Mouse (Mus musculus) neural tube, embryonic 14.5 days (tissue): ENCODE measurements around the gene Agps. TPM values are rescaled to one million over a fixed set of nuclear protein-coding genes. Genes with fewer than 3 reads are reported as not detected.
A peak's percentile ranks its signal among the peaks of the same experiment; 100 is the strongest.

Experiments used
- ATAC-seq: fragments of 200-750 bp; cut with Nextera tagmentation; 2 replicates; pipeline ENCODE4 v1.8.0; 2017; ENCODE audit warnings: low read depth, mild to moderate bottlenecking, moderate TSS enrichment, moderate library complexity
- H3K27ac ChIP-seq: fragments of 300-500 bp; sonication (generic); 2 replicates; pipeline ENCODE4 v1.5.1; 2014; ENCODE audit warnings: low read depth, mild to moderate bottlenecking, control low read depth, low read length, moderate library complexity, mixed read lengths
- H3K27me3 ChIP-seq: fragments of 300-500 bp; sonication (generic); 2 replicates; pipeline ENCODE4 v1.6.1; 2014; ENCODE audit warnings: low read length; ENCODE audit not compliant: control insufficient read depth, insufficient read depth
- H3K36me3 ChIP-seq: fragments of 300-500 bp; sonication (generic); 2 replicates; pipeline ENCODE4 v1.6.1; 2014; ENCODE audit warnings: low read length, mixed read lengths; ENCODE audit not compliant: control insufficient read depth, insufficient read depth
- H3K4me1 ChIP-seq: fragments of 300-500 bp; sonication (generic); 2 replicates; pipeline ENCODE4 v1.6.1; 2014; ENCODE audit warnings: low read length; ENCODE audit not compliant: control insufficient read depth, insufficient read depth
- H3K4me2 ChIP-seq: fragments of 300-500 bp; sonication (generic); 2 replicates; pipeline ENCODE4 v1.6.1; 2014; ENCODE audit warnings: mild to moderate bottlenecking, low read depth, low read length, control low read depth
- H3K4me3 ChIP-seq: fragments of 300-500 bp; sonication (generic); 2 replicates; pipeline ENCODE4 v1.5.1; 2014; ENCODE audit warnings: low read depth, low read length, control low read depth, mixed read lengths
- H3K9ac ChIP-seq: fragments of 300-500 bp; sonication (generic); replicated peaks from 2 replicates; pipeline ENCODE4 v1.6.1; 2014; ENCODE audit warnings: low read depth, mild to moderate bottlenecking, control low read depth, low read length, mixed read lengths
- H3K9me3 ChIP-seq: fragments of 300-500 bp; sonication (generic); 2 replicates; pipeline ENCODE4 v1.6.1; 2016; ENCODE audit warnings: low read length; ENCODE audit not compliant: control insufficient read depth
- WGBS: fragments of 180-500 bp; shearing (Covaris S2); extraction: QIAGEN DNeasy Blood & Tissue Kit; methylation state at CpG from one replicate; pipeline ENCODE4 v1.1.7; 2014; 5-methylcytosine and 5-hydroxymethylcytosine counted together
- polyA plus RNA-seq: library from polyadenylated mRNA; unstranded; fragments of >200 nt; fragmentation: Nextera tagmentation; extraction: Ambion mirVana; gene quantifications from 2 replicates; pipeline ENCODE4 v1.2.1, GENCODE M21; 2014

The Agps gene
- polyA plus RNA-seq, 1 experiment from 2014 or later, result 35.1 TPM

GRCm38 (mm10) chr2:75823736-75824135 is 8.2 kb upstream of the Agps start:
- Histone ChIP-seq H3K9ac (no peak overlapping the region), H3K4me3 (no peak overlapping the region), H3K9me3 (no peaks in the 10 kb centered on the region), H3K4me2 (no peak overlapping the region), H3K4me1 (no peaks in the 10 kb centered on the region), H3K27ac (no peak overlapping the region), H3K36me3 (no peaks in the 10 kb centered on the region), H3K27me3 (no peaks in the 10 kb centered on the region)
- 65% methylated on average over 7 of the region's 7 CpGs for WGBS
- ATAC-seq, result no peak

GRCm38 (mm10) chr2:75824144-75824543 is 7.8 kb upstream of the Agps start:
- 32% methylated on average over 6 of the region's 6 CpGs for WGBS
- Histone ChIP-seq H3K4me2 (no peak overlapping the region), H3K4me3 (no peak overlapping the region), H3K27me3 (no peaks in the 10 kb centered on the region), H3K36me3 (no peaks in the 10 kb centered on the region), H3K4me1 (no peaks in the 10 kb centered on the region), H3K27ac (no peak overlapping the region), H3K9ac (no peak overlapping the region), H3K9me3 (no peaks in the 10 kb centered on the region)
- ATAC-seq, result no peak

GRCm38 (mm10) chr2:75824846-75825245 is 7.1 kb upstream of the Agps start:
- H3K9ac ChIP-seq, result no peak overlapping the region
- no peak overlapping the region for H3K4me2 ChIP-seq
- H3K4me3 ChIP-seq, result no peak overlapping the region
- H3K36me3 ChIP-seq, result no peaks in the 10 kb centered on the region
- no peaks in the 10 kb centered on the region for H3K27me3 ChIP-seq
- no peak overlapping the region for H3K27ac ChIP-seq
- WGBS, result 8% methylated on average over 3 of the region's 3 CpGs
- H3K9me3 ChIP-seq, result no peaks in the 10 kb centered on the region
- no peak for ATAC-seq
- H3K4me1 ChIP-seq, result no peaks in the 10 kb centered on the region

GRCm38 (mm10) chr2:75825603-75826002 is 6.4 kb upstream of the Agps start:
- no peak overlapping the region for H3K27ac ChIP-seq
- H3K4me3 ChIP-seq, result no peak overlapping the region
- no peaks in the 10 kb centered on the region for H3K9me3 ChIP-seq
- no peaks in the 10 kb centered on the region for H3K27me3 ChIP-seq
- H3K4me1 ChIP-seq, result no peaks in the 10 kb centered on the region
- no peak overlapping the region for H3K4me2 ChIP-seq
- no peak for ATAC-seq
- H3K9ac ChIP-seq, result no peak overlapping the region
- WGBS, result 65% methylated on average over 1 of the region's 1 CpGs
- no peaks in the 10 kb centered on the region for H3K36me3 ChIP-seq

- no peaks in the 10 kb centered on the region for H3K9me3 ChIP-seq
- no peak overlapping the region for H3K4me3 ChIP-seq
- H3K9ac ChIP-seq, result no peak overlapping the region
- H3K27me3 ChIP-seq, result no peaks in the 10 kb centered on the region; the same call in 1 of the 2 replicates
- no peaks in the 10 kb centered on the region for H3K36me3 ChIP-seq
- H3K4me2 ChIP-seq, result no peak overlapping the region
- peaks cover 12% of the 10 kb centered on the region for H3K4me1 ChIP-seq
- ATAC-seq, result no peak
- 86% methylated on average over 8 of the region's 8 CpGs for WGBS
- no peak overlapping the region for H3K27ac ChIP-seq
Observed at GRCm38 (mm10) chr2:75828931-75829610, 2.9 kb upstream of the Agps start.

GRCm38 (mm10) chr2:75830233-75830632 is 1.7 kb upstream of the Agps start:
- H3K27me3 ChIP-seq, result no peaks in the 10 kb centered on the region; the same call in 1 of the 2 replicates
- no peaks in the 10 kb centered on the region for H3K9me3 ChIP-seq
- H3K4me1 ChIP-seq, result peaks cover 12% of the 10 kb centered on the region
- 93% methylated on average over 7 of the region's 7 CpGs for WGBS
- no peak overlapping the region for H3K27ac ChIP-seq
- ATAC-seq, result no peak
- no peak overlapping the region for H3K9ac ChIP-seq
- H3K36me3 ChIP-seq, result no peaks in the 10 kb centered on the region
- H3K4me3 ChIP-seq, result no peak overlapping the region
- no peak overlapping the region for H3K4me2 ChIP-seq

GRCm38 (mm10) chr2:75832781-75833180 is 804 bp downstream of the Agps start:
- peak overlapping the region; percentile 88 for H3K4me3 ChIP-seq
- ATAC-seq, result no peak
- peak overlapping the region; percentile 74; the same call in 1 of the 2 replicates for H3K27ac ChIP-seq
- no peaks in the 10 kb centered on the region for H3K36me3 ChIP-seq
- no peaks in the 10 kb centered on the region for H3K9me3 ChIP-seq
- H3K9ac ChIP-seq, result peak overlapping the region; percentile 81
- H3K4me2 ChIP-seq, result peak overlapping the region; percentile 79
- WGBS, result 3% methylated on average over 5 of the region's 5 CpGs
- no peaks in the 10 kb centered on the region; the same call in 1 of the 2 replicates for H3K27me3 ChIP-seq
- peaks cover 12% of the 10 kb centered on the region for H3K4me1 ChIP-seq

GRCm38 (mm10) chr2:75834492-75834891 is 2.5 kb downstream of the Agps start:
- H3K4me3 ChIP-seq, result no peak overlapping the region
- H3K27ac ChIP-seq, result no peak overlapping the region
- peaks cover 12% of the 10 kb centered on the region for H3K4me1 ChIP-seq
- H3K4me2 ChIP-seq, result no peak overlapping the region
- no peaks in the 10 kb centered on the region; the same call in 1 of the 2 replicates for H3K27me3 ChIP-seq
- no peak overlapping the region for H3K9ac ChIP-seq
- WGBS, result 90% methylated on average over 2 of the region's 2 CpGs
- H3K9me3 ChIP-seq, result no peaks in the 10 kb centered on the region
- no peak for ATAC-seq
- no peaks in the 10 kb centered on the region for H3K36me3 ChIP-seq

- WGBS, result 62% methylated on average over 2 of the region's 2 CpGs
- no peaks in the 10 kb centered on the region for H3K27me3 ChIP-seq
- H3K4me3 ChIP-seq, result no peak overlapping the region
- no peaks in the 10 kb centered on the region for H3K36me3 ChIP-seq
- no peak for ATAC-seq
- no peak overlapping the region for H3K27ac ChIP-seq
- H3K4me2 ChIP-seq, result no peak overlapping the region
- no peak overlapping the region for H3K9ac ChIP-seq
- H3K9me3 ChIP-seq, result no peaks in the 10 kb centered on the region
- no peaks in the 10 kb centered on the region for H3K4me1 ChIP-seq
Observed at GRCm38 (mm10) chr2:75842302-75842701, 10.3 kb downstream of the Agps start.
